Mouse (Mus musculus): ENCODE data around the gene Snrnp40. TPM values are rescaled to one million over a fixed set of nuclear protein-coding genes. Genes with fewer than 3 reads are reported as not detected.
A peak's percentile ranks its signal among the peaks of the same experiment; 100 is the strongest.

Gene Snrnp40
- polyA plus RNA-seq (2014; fragmentation: Nextera tagmentation; extraction: Ambion mirVana) = 68.2 and 74.5 TPM in 2 replicates

- ATAC-seq (ENCODE audit: insufficient number of reproducible peaks, insufficient read depth, low FRiP score, low read depth) = peak; percentile 97
- Histone ChIP-seq H3K9ac (ENCODE audit: low read length) (peak within 1 kb of the TSS; percentile 95), H3K9me3 (ENCODE audit: control insufficient read depth, low read length) (no peaks in the 10 kb centered on the region), H3K27me3 (ENCODE audit: control insufficient read depth, insufficient read depth, low read length) (no peaks in the 10 kb centered on the region), H3K36me3 (ENCODE audit: control insufficient read depth, insufficient read depth, low read length) (peaks cover 22% of the 10 kb centered on the region), H3K4me1 (ENCODE audit: control insufficient read depth in 2 of 2, insufficient read depth in 2 of 2, low read length in 2 of 2) (peaks cover 2 to 22% of the 10 kb centered on the region in 2 experiments; a peak in 3 of 4 replicates), H3K27ac (replicated peaks in 1 of 2; ENCODE audit: control insufficient read depth in 1 of 2, insufficient read depth in 1 of 2, low read depth in 2 of 2, low read length in 2 of 2) (peak within 1 kb of the TSS; percentile 86 to 89), H3K4me3 (ENCODE audit: control insufficient read depth in 1 of 2, insufficient read depth in 1 of 2, low read depth in 1 of 2, low read length in 2 of 2) (peak within 1 kb of the TSS; percentile 94), H3K4me2 (ENCODE audit: low read length) (peak within 1 kb of the TSS; percentile 89)
- under 1% methylated on average over 49 of the region's 49 CpGs for WGBS
Observed at GRCm38 (mm10) chr4:130359486-130360237, at the start of gene Snrnp40, which contains the start of gene Zcchc17. TSS of gene Snrnp40 (plus strand) at chr4:130360132. TSS of gene Zcchc17 (minus strand) at chr4:130359943.

GRCm38 (mm10) chr4:130312526-130312925 is 47.4 kb upstream of the Snrnp40 start:
- Histone ChIP-seq H3K36me3 (ENCODE audit: control insufficient read depth, insufficient read depth, low read length) (peaks cover 60% of the 10 kb centered on the region), H3K27me3 (ENCODE audit: control insufficient read depth, insufficient read depth, low read length) (peaks cover 5% of the 10 kb centered on the region; the same call in 1 of the 2 replicates), H3K9ac (ENCODE audit: low read length) (no peak overlapping the region), H3K27ac (replicated peaks in 1 of 2; ENCODE audit: control insufficient read depth in 1 of 2, insufficient read depth in 1 of 2, low read depth in 2 of 2, low read length in 2 of 2) (peak overlapping the region in 1 of 2 experiments; percentile 57; a peak in 2 of 4 replicates), H3K4me1 (ENCODE audit: control insufficient read depth in 2 of 2, insufficient read depth in 2 of 2, low read length in 2 of 2) (peaks cover 32 to 64% of the 10 kb centered on the region in 2 experiments), H3K4me3 (ENCODE audit: control insufficient read depth in 1 of 2, insufficient read depth in 1 of 2, low read depth in 1 of 2, low read length in 2 of 2) (no peak overlapping the region), H3K4me2 (ENCODE audit: low read length) (no peak overlapping the region), H3K9me3 (ENCODE audit: control insufficient read depth, low read length) (no peaks in the 10 kb centered on the region)
- ATAC-seq (ENCODE audit: insufficient number of reproducible peaks, insufficient read depth, low FRiP score, low read depth) = no peak
- WGBS = 43% methylated on average over 3 of the region's 3 CpGs

- Histone ChIP-seq H3K27me3 (ENCODE audit: control insufficient read depth, insufficient read depth, low read length) (0 out of 2 replicates have a peak, but pooled peaks cover 5% of the 10 kb centered on the region), H3K36me3 (ENCODE audit: control insufficient read depth, insufficient read depth, low read length) (peaks cover 66% of the 10 kb centered on the region), H3K9me3 (ENCODE audit: control insufficient read depth, low read length) (no peaks in the 10 kb centered on the region), H3K9ac (ENCODE audit: low read length) (no peak overlapping the region), H3K27ac (replicated peaks in 1 of 2; ENCODE audit: control insufficient read depth in 1 of 2, insufficient read depth in 1 of 2, low read depth in 2 of 2, low read length in 2 of 2) (no peak overlapping the region), H3K4me2 (ENCODE audit: low read length) (no peak overlapping the region), H3K4me1 (ENCODE audit: control insufficient read depth in 2 of 2, insufficient read depth in 2 of 2, low read length in 2 of 2) (peaks cover 33 to 66% of the 10 kb centered on the region in 2 experiments), H3K4me3 (ENCODE audit: control insufficient read depth in 1 of 2, insufficient read depth in 1 of 2, low read depth in 1 of 2, low read length in 2 of 2) (no peak overlapping the region)
- no peak for ATAC-seq (ENCODE audit: insufficient number of reproducible peaks, insufficient read depth, low FRiP score, low read depth)
- 84% methylated on average over 4 of the region's 4 CpGs for WGBS
Observed at GRCm38 (mm10) chr4:130313552-130313951, 46.4 kb upstream of the Snrnp40 start.

- H3K4me3 ChIP-seq (ENCODE audit: control insufficient read depth in 1 of 2, insufficient read depth in 1 of 2, low read depth in 1 of 2, low read length in 2 of 2) = no peak overlapping the region
- 46% methylated on average over 13 of the region's 13 CpGs for WGBS
- no peak overlapping the region for H3K4me2 ChIP-seq (ENCODE audit: low read length)
- peak overlapping the region; percentile 75 to 78 for H3K27ac ChIP-seq (replicated peaks in 1 of 2; ENCODE audit: control insufficient read depth in 1 of 2, insufficient read depth in 1 of 2, low read depth in 2 of 2, low read length in 2 of 2)
- H3K4me1 ChIP-seq (ENCODE audit: control insufficient read depth in 2 of 2, insufficient read depth in 2 of 2, low read length in 2 of 2) = peaks cover 34 to 64% of the 10 kb centered on the region in 2 experiments
- ATAC-seq (ENCODE audit: insufficient number of reproducible peaks, insufficient read depth, low FRiP score, low read depth) = no peak
- peaks cover 76% of the 10 kb centered on the region for H3K36me3 ChIP-seq (ENCODE audit: control insufficient read depth, insufficient read depth, low read length)
- H3K9me3 ChIP-seq (ENCODE audit: control insufficient read depth, low read length) = no peaks in the 10 kb centered on the region
- H3K9ac ChIP-seq (ENCODE audit: low read length) = peak overlapping the region; percentile 58
- H3K27me3 ChIP-seq (ENCODE audit: control insufficient read depth, insufficient read depth, low read length) = no peaks in the 10 kb centered on the region
Observed at GRCm38 (mm10) chr4:130315771-130316527, 44.0 kb upstream of the Snrnp40 start.

GRCm38 (mm10) chr4:130316691-130317090 is 43.2 kb upstream of the Snrnp40 start:
- Histone ChIP-seq H3K4me2 (ENCODE audit: low read length) (no peak overlapping the region), H3K27me3 (ENCODE audit: control insufficient read depth, insufficient read depth, low read length) (no peaks in the 10 kb centered on the region), H3K4me1 (ENCODE audit: control insufficient read depth in 2 of 2, insufficient read depth in 2 of 2, low read length in 2 of 2) (peaks cover 30 to 58% of the 10 kb centered on the region in 2 experiments), H3K4me3 (ENCODE audit: control insufficient read depth in 1 of 2, insufficient read depth in 1 of 2, low read depth in 1 of 2, low read length in 2 of 2) (no peak overlapping the region), H3K9me3 (ENCODE audit: control insufficient read depth, low read length) (no peaks in the 10 kb centered on the region), H3K27ac (replicated peaks in 1 of 2; ENCODE audit: control insufficient read depth in 1 of 2, insufficient read depth in 1 of 2, low read depth in 2 of 2, low read length in 2 of 2) (peak overlapping the region; percentile 75 to 78), H3K9ac (ENCODE audit: low read length) (peak overlapping the region; percentile 58), H3K36me3 (ENCODE audit: control insufficient read depth, insufficient read depth, low read length) (peaks cover 74% of the 10 kb centered on the region)
- WGBS = 52% methylated on average over 10 of the region's 10 CpGs
- no peak for ATAC-seq (ENCODE audit: insufficient number of reproducible peaks, insufficient read depth, low FRiP score, low read depth)

GRCm38 (mm10) chr4:130318122-130318521 is 41.8 kb upstream of the Snrnp40 start:
- no peak overlapping the region for H3K4me3 ChIP-seq (ENCODE audit: control insufficient read depth in 1 of 2, insufficient read depth in 1 of 2, low read depth in 1 of 2, low read length in 2 of 2)
- H3K27me3 ChIP-seq (ENCODE audit: control insufficient read depth, insufficient read depth, low read length) = no peaks in the 10 kb centered on the region
- no peak overlapping the region for H3K4me2 ChIP-seq (ENCODE audit: low read length)
- no peak for ATAC-seq (ENCODE audit: insufficient number of reproducible peaks, insufficient read depth, low FRiP score, low read depth)
- H3K9me3 ChIP-seq (ENCODE audit: control insufficient read depth, low read length) = no peaks in the 10 kb centered on the region
- peaks cover 67% of the 10 kb centered on the region for H3K36me3 ChIP-seq (ENCODE audit: control insufficient read depth, insufficient read depth, low read length)
- peaks cover 31 to 48% of the 10 kb centered on the region in 2 experiments for H3K4me1 ChIP-seq (ENCODE audit: control insufficient read depth in 2 of 2, insufficient read depth in 2 of 2, low read length in 2 of 2)
- 71% methylated on average over 3 of the region's 3 CpGs for WGBS
- peak overlapping the region in 1 of 2 experiments; percentile 67; a peak in 2 of 4 replicates for H3K27ac ChIP-seq (replicated peaks in 1 of 2; ENCODE audit: control insufficient read depth in 1 of 2, insufficient read depth in 1 of 2, low read depth in 2 of 2, low read length in 2 of 2)
- H3K9ac ChIP-seq (ENCODE audit: low read length) = no peak overlapping the region

GRCm38 (mm10) chr4:130319564-130319963 is 40.4 kb upstream of the Snrnp40 start:
- Histone ChIP-seq H3K4me2 (ENCODE audit: low read length) (no peak overlapping the region), H3K4me3 (ENCODE audit: control insufficient read depth in 1 of 2, insufficient read depth in 1 of 2, low read depth in 1 of 2, low read length in 2 of 2) (no peak overlapping the region), H3K36me3 (ENCODE audit: control insufficient read depth, insufficient read depth, low read length) (peaks cover 58% of the 10 kb centered on the region), H3K9ac (ENCODE audit: low read length) (no peak overlapping the region), H3K27ac (replicated peaks in 1 of 2; ENCODE audit: control insufficient read depth in 1 of 2, insufficient read depth in 1 of 2, low read depth in 2 of 2, low read length in 2 of 2) (no peak overlapping the region), H3K27me3 (ENCODE audit: control insufficient read depth, insufficient read depth, low read length) (no peaks in the 10 kb centered on the region), H3K4me1 (ENCODE audit: control insufficient read depth in 2 of 2, insufficient read depth in 2 of 2, low read length in 2 of 2) (peaks cover 39 to 52% of the 10 kb centered on the region in 2 experiments), H3K9me3 (ENCODE audit: control insufficient read depth, low read length) (no peaks in the 10 kb centered on the region)
- 80% methylated on average over 7 of the region's 7 CpGs for WGBS
- no peak for ATAC-seq (ENCODE audit: insufficient number of reproducible peaks, insufficient read depth, low FRiP score, low read depth)
